Mouse (Mus musculus) ES-E14 (cell line): ENCODE measurements around the gene Nfkb1. TPM values are rescaled to one million over a fixed set of nuclear protein-coding genes. Genes with fewer than 3 reads are reported as not detected.

Experiments
- DNase-seq: peaks from one replicate; pipeline ENCODE4 v3.0.0-alpha.2; 2013; ENCODE audit warnings: low read depth, low spot score
- H3K27ac ChIP-seq: 2 replicates; pipeline ENCODE4 v1.5.1; 2012; ENCODE audit warnings: low read depth, mild to moderate bottlenecking, low read length, moderate library complexity, mixed read lengths; ENCODE audit not compliant: poor library complexity, insufficient read depth, severe bottlenecking
- H3K36me3 ChIP-seq: 2 replicates; pipeline ENCODE4 v1.6.1; 2012; ENCODE audit warnings: mild to moderate bottlenecking, low read length, moderate library complexity, mixed read lengths; ENCODE audit not compliant: control insufficient read depth, poor library complexity, insufficient read depth, severe bottlenecking
- H3K4me1 ChIP-seq, 2 experiments: fragments of 150-350 bp in 1 of 2; sonication (generic) in 1 of 2; 2 replicates each; pipeline ENCODE4 v1.6.1; 2012; ENCODE audit warnings: low read length in 2 of 2, mild to moderate bottlenecking in 1 of 2, mixed read lengths in 1 of 2; ENCODE audit not compliant: control insufficient read depth in 2 of 2, insufficient read depth in 2 of 2, poor library complexity in 1 of 2
- H3K4me3 ChIP-seq, 2 experiments: fragments of 150-350 bp in 1 of 2; sonication (generic) in 1 of 2; 2 replicates each; pipeline ENCODE4 v1.5.1; 2012; ENCODE audit warnings: low read length in 2 of 2, low read depth in 1 of 2, mild to moderate bottlenecking in 1 of 2, mixed read lengths in 1 of 2; ENCODE audit not compliant: insufficient read depth in 1 of 2, poor library complexity in 1 of 2, severe bottlenecking in 1 of 2
- H3K9ac ChIP-seq: 2 replicates; pipeline ENCODE4 v1.6.1; 2012; ENCODE audit warnings: low read depth, mild to moderate bottlenecking, low read length, mixed read lengths; ENCODE audit not compliant: poor library complexity, insufficient read depth, severe bottlenecking
- H3K9me3 ChIP-seq: fragments of 150-350 bp; sonication (generic); 2 replicates; pipeline ENCODE4 v1.6.1; 2012; ENCODE audit warnings: low read depth, mild to moderate bottlenecking, low read length; ENCODE audit not compliant: control insufficient read depth, insufficient read depth
- CHD2 ChIP-seq: IDR thresholded peaks from 2 replicates; pipeline ENCODE4 v1.6.1; 2014; ENCODE audit warnings: mild to moderate bottlenecking, low read depth, low read length, inconsistent platforms
- HCFC1 ChIP-seq: IDR thresholded peaks from 2 replicates; pipeline ENCODE4 v1.6.1; 2012; ENCODE audit warnings: low read length, inconsistent platforms, borderline replicate concordance; ENCODE audit not compliant: insufficient read depth
- MAFK ChIP-seq: IDR thresholded peaks from 2 replicates; pipeline ENCODE4 v1.6.1; 2014; ENCODE audit warnings: mild to moderate bottlenecking, low read depth, low read length, inconsistent platforms; ENCODE audit not compliant: insufficient read depth
- ZC3H11A ChIP-seq: IDR thresholded peaks from 2 replicates; pipeline ENCODE4 v1.6.1; 2012; ENCODE audit warnings: low read depth, mild to moderate bottlenecking, inconsistent platforms, low read length, borderline replicate concordance
- ZNF384 ChIP-seq: IDR thresholded peaks from 2 replicates; pipeline ENCODE4 v1.6.1; 2012; ENCODE audit warnings: low read depth, low read length, inconsistent platforms
- in situ Hi-C, 2 experiments: fragments of 600-800 bp; cut with MboI; formaldehyde crosslinking; loops; one replicate each; pipeline ENCODE4 v1.15.1; 2025; ENCODE audit warnings: low sequenced_read_pairs in 2 of 2, inconsistent platforms in 1 of 2; ENCODE audit not compliant: unreplicated experiment in 2 of 2
- total RNA-seq: library from RNA; depleted of rRNA; stranded (reverse); fragments of 300-350 nt; gene quantifications from 2 replicates; pipeline ENCODE4 v1.2.3, GENCODE M21; 2012

Gene Nfkb1
- total RNA-seq, 1 experiment, result 35.0 TPM

DNA sequence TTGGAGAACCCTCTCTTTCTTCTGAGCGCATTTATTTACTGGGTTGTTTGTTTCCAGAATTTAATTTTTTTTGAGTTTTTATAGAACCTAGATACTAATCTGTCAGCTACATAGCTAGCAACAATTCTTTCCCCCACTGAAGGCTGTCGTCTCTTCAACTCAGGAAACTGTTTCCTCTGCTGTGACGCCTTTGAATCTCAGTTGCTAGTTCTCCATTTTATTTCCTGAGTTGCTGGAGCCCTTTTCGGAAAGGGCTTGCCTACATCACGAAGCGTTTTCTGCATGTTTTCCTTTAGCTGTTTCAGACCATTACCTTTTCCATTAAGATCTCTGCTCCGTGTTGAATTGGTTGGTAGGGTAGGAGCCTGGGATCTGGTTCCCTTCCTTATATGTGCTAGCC is 74.6 kb downstream of the Nfkb1 start:
- Histone ChIP-seq H3K36me3 (peaks cover 7% of the 10 kb centered on the region), H3K9me3 (no peaks in the 10 kb centered on the region), H3K4me1 (peaks cover 0 to 6% of the 10 kb centered on the region in 2 experiments; a peak in 1 of 4 replicates), H3K27ac (no peak overlapping the region), H3K9ac (no peak overlapping the region), H3K4me3 (no peak overlapping the region)
- in situ Hi-C loops, result no loop called here
- no peak for DNase-seq
- TF ChIP-seq ZNF384 (no peak), ZC3H11A (no peak), CHD2 (no peak), MAFK (no peak), HCFC1 (no peak)

DNA sequence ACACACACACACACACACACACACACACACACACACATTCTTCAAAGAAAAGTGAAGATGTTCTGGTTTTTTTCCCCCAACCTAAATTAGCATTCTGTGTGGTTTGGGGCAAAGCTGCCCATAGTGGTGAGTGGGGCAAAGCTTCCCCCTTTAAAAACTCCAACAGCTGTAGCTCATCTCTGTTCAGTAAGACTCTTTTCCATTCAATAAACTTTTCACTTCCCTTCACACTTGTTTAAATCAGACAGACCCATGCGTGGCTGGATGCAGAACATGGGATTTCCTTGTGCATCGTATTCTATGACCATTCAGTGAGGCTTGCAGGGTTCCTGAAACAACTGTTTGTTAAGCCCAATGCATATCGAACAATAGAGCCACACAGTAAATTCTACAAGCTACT is 77.0 kb downstream of the Nfkb1 start:
- in situ Hi-C loops, result no loop called here
- no peak for DNase-seq
- Histone ChIP-seq H3K4me3 (no peak overlapping the region), H3K36me3 (peaks cover 7% of the 10 kb centered on the region), H3K9me3 (no peaks in the 10 kb centered on the region), H3K27ac (no peak overlapping the region), H3K9ac (no peak overlapping the region), H3K4me1 (peaks cover 0 to 6% of the 10 kb centered on the region in 2 experiments; a peak in 1 of 4 replicates)
- TF ChIP-seq HCFC1 (no peak), CHD2 (no peak), ZNF384 (no peak), MAFK (no peak), ZC3H11A (no peak)

DNA sequence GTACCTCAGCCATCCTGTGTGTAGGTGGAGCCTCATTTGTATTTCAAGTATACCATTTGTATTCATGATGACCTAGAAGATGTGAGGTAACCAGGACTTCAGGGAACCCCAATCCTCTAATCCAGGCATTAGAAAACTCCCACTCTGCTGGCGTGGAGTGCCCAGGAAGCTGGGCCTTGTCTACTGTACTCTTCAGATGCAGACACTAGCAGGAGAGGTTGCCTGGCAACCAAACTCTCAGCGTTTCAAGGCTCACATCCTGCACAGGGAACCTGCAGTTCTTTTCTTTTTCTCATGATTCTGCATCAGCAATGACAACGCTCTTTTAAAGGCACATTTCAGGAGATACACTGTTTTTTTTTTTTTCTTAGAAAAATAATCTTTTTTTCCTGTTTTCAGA is 81.1 kb downstream of the Nfkb1 start:
- no peaks in the 10 kb centered on the region for H3K9me3 ChIP-seq
- in situ Hi-C loops, result no loop called here
- peaks cover 4% of the 10 kb centered on the region for H3K36me3 ChIP-seq
- H3K9ac ChIP-seq, result no peak overlapping the region
- peaks cover 2 to 10% of the 10 kb centered on the region in 2 experiments; a peak in 2 of 4 replicates for H3K4me1 ChIP-seq
- TF ChIP-seq CHD2 (no peak), MAFK (no peak), ZC3H11A (no peak), HCFC1 (no peak), ZNF384 (no peak)
- no peak for DNase-seq
- H3K27ac ChIP-seq, result no peak overlapping the region
- H3K4me3 ChIP-seq, result no peak overlapping the region

DNA sequence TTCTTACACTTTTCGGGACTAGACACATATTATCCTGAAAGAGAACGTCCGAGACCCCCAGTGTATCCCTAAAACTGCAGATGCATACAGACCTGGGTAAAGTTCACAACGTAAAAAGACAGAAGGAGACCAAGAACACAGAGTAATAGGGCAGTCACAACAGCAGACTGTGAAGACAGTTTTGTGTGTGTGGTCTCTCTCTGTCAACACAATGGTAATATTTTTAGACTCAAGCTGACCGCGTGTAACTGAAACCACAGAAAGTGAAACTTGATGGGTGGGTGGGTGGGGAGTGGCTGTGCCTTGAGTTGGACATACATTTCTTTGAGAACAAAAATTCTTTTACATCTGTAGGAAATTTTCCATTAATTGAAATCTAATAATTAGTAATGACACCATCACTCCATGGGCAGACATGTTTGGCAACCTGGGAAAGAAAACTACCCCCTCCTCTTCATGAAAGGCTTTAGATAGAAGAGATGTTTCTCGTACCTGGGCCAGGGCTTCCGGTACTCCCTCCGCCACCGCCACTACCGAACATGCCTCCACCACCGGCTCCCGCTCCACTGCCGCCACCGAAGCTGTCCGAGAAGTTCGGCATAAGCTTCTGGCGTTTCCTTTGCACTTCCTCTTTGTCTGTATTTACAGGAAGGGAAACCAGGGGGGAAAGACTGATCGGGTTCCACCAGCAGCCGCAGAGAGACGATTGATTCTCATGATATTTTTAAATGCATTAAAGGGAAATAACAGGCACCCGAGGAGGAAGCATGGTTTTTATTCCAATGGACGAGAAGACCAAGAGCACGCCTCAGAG is 83.5 kb downstream of the Nfkb1 start:
- peaks cover 4 to 16% of the 10 kb centered on the region in 2 experiments; a peak in 2 of 4 replicates for H3K4me1 ChIP-seq
- in situ Hi-C loops, result no loop called here
- no peak for DNase-seq
- H3K4me3 ChIP-seq, result peak overlapping the region; percentile 5 to 50; a peak in 3 of 4 replicates
- H3K9me3 ChIP-seq, result no peaks in the 10 kb centered on the region
- no peak overlapping the region for H3K9ac ChIP-seq
- TF ChIP-seq HCFC1 (no peak), CHD2 (no peak), MAFK (no peak), ZC3H11A (no peak), ZNF384 (no peak)
- H3K36me3 ChIP-seq, result peaks cover 2% of the 10 kb centered on the region; the same call in 1 of the 2 replicates
- H3K27ac ChIP-seq, result no peak overlapping the region
